Mouse (Mus musculus): ENCODE results near the gene Plpp3.

Plpp3 gene

DNA sequence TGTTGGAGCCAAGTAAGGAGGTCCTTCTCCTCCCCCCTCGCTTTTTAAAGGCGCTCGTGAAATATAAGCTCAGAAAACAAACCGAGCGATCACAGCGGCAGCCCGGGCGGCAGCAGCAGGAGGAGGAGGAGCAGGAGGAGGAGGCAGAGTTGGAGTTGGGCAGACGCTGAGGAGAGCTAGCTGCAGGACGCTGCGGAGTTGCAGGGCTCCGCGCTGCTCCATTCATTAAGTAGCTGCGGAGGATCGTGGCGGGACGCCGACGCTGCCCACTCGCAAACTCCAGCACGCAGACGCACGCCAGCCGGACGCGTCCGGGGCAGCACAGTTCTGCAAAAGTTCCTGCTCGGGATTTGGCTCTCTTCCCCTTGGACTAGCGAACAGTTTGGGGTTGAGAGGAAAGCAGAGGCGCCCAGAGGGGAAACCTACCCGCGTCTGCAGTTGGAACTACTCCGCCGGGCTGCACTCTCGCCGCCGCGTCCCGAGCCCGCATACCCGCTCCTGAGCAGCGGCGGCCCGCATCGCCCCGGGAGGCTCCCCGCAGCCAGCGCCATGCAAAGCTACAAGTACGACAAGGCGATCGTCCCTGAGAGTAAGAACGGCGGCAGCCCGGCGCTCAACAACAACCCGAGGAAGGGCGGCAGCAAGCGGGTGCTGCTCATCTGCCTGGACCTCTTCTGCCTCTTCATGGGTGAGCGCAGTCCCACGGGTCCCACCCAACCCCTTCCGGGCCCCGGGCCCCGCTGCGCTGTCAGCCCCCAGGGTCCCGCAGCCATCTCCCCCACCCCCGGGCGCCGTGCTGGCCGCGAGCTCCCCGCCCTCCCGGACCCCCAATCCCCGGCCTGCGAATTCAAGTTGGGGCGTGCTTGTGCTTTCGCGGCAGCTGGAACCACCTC lies at the start of gene Plpp3:
Gene Plpp3, plus strand, starts transcription at position 72 of the 893 bp plus-strand sequence.
- peak; percentile 74 to 76 for DNase-seq (ENCODE audit: low spot score in 2 of 2)

- DNase-seq (ENCODE audit: low spot score in 2 of 2), result peak in 1 of 2 experiments; percentile 30
Measured at GRCm38 (mm10) chr4:105107943-105108640, 49.1 kb upstream of the Plpp3 start.

GRCm38 (mm10) chr4:105108641-105109198 lies 48.4 kb upstream of the Plpp3 start:
- DNase-seq (ENCODE audit: low spot score in 2 of 2), result no peak

GRCm38 (mm10) chr4:105109199-105109989 lies 47.8 kb upstream of the Plpp3 start, which contains the start of gene Prkaa2:
Prkaa2 (minus strand) TSS chr4:105109890.
- DNase-seq (ENCODE audit: low spot score in 2 of 2), result peak; percentile 73 to 76

- peak; percentile 59 to 71 for DNase-seq (ENCODE audit: low spot score in 2 of 2)
Measured at GRCm38 (mm10) chr4:105109990-105110683, 47.0 kb upstream of the Plpp3 start.

- no peak for DNase-seq (ENCODE audit: low spot score in 2 of 2)
Measured at GRCm38 (mm10) chr4:105110684-105111035, 46.5 kb upstream of the Plpp3 start.

DNA sequence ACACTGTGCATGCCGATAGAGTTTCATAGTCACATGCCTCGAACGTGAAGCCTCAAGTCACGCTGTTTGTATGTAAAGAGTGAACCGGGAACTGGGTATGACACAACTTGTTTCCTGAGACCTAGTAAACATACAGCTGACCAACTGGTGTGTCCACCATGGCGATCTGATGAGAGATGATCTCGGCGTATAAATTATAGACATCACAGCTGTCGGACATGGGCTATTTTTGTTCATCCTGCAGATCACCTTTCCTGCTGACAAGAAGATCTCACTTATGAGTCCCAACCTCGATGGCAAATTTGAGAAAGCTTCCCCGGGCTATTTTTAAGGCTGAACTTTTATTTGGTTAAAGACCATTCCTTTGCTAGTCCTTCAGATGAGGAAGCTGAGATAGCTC lies 45.4 kb upstream of the Plpp3 start:
- DNase-seq (ENCODE audit: low spot score in 2 of 2), result no peak

GRCm38 (mm10) chr4:105113042-105113441 lies 44.1 kb upstream of the Plpp3 start:
- DNase-seq (ENCODE audit: low spot score in 2 of 2), result no peak

- DNase-seq (ENCODE audit: low spot score in 2 of 2), result no peak
Measured at GRCm38 (mm10) chr4:105113468-105113867, 43.7 kb upstream of the Plpp3 start.

DNA sequence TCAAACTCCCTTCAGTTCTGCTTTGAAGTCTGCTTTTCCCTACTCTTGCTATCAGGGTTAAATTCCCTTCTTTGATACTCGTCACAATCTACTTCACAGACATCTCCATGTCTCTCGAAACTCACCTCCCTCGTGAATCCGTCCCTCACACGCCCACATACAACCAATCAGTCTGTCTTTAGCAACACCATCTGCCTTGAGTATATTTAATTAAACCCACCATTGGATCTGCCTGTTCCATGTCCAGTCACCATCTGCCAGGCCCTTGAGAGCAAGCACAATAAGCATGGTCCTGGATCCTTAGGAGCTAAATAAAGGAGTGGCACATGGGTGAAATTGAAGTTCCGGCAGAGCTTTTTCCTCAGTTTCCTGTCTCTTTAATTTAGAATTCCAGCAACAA lies 36.1 kb upstream of the Plpp3 start:
- DNase-seq (ENCODE audit: low spot score in 2 of 2), result peak; percentile 41 to 45

GRCm38 (mm10) chr4:105122429-105122828 lies 34.7 kb upstream of the Plpp3 start:
- peak; percentile 60 to 64 for DNase-seq (ENCODE audit: low spot score in 2 of 2)

- no peak for DNase-seq (ENCODE audit: low spot score in 2 of 2)
Measured at GRCm38 (mm10) chr4:105129212-105129611, 27.9 kb upstream of the Plpp3 start.

- DNase-seq (ENCODE audit: low spot score in 2 of 2), result no peak
Measured at GRCm38 (mm10) chr4:105131756-105132314, 25.3 kb upstream of the Plpp3 start.

GRCm38 (mm10) chr4:105133350-105134050 lies 23.6 kb upstream of the Plpp3 start:
- no peak for DNase-seq (ENCODE audit: low spot score in 2 of 2)

DNA sequence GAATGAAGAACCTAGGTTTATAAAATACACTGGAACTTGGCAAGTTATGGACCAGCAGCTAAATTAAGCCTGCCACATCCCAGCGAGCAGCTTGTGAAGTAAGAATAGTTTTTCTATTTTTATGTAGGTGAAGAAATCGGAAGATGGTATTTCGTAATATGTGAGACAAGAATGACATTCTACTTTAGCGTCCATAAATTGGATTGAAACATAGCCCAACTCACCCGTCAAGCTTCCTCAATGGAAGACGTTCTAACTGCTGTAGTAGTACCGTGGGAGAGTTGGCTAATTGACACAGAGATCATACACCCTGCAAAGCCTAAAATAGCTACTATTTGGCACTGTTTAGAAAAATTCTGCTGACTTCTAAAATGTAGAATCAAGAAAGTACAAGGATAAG lies 7.7 kb upstream of the Plpp3 start:
- no peak for DNase-seq (ENCODE audit: low spot score in 2 of 2)

DNA sequence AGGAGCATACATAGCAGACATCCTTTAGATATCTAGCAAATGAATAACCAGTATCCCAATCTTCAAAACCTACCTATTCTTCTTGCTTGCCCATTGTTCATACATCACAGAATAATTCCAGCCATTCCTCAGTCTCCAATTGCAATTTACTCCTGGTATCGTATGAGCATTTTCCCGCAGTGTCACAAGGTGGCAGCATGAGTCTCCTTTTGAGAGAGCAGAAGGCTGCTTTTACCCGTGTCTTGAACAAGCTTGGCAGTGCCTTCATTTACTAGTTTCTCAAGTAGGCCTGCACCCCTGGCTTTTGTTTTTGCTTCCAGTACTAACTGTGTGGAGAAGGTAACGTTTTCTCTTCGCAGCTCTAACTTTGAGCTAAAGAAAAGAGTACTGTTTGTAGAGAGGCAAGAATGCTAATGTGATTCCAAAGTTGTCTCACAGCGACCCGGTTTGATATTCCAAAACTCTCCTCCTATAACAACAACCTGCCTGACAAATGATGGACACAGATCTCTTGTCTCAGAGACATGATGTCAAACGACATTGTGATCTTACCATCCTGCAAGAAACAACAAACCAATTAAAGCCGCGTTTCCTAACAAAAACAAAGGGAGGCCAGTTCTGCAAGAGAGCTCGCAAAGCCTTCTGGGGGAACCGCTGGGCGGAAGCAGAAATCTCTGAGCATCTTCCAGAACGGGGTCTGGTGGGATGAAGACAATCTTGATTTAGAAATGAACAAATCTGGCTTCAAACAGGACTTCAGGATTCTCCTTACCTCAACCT lies 5.0 kb upstream of the Plpp3 start:
- DNase-seq (ENCODE audit: low spot score in 2 of 2), result peak; percentile 89 to 90

GRCm38 (mm10) chr4:105153227-105153626 lies 3.9 kb upstream of the Plpp3 start:
- DNase-seq (ENCODE audit: low spot score in 2 of 2), result no peak

- DNase-seq (ENCODE audit: low spot score in 2 of 2), result no peak
Measured at GRCm38 (mm10) chr4:105156281-105156680, 866 bp upstream of the Plpp3 start.

GRCm38 (mm10) chr4:105156955-105157275 lies 232 bp upstream of the Plpp3 start:
- no peak for DNase-seq (ENCODE audit: low spot score in 2 of 2)

- DNase-seq (ENCODE audit: low spot score in 2 of 2), result peak; percentile 67 to 77
Measured at GRCm38 (mm10) chr4:105158169-105158555, 1.0 kb downstream of the Plpp3 start.

All from right cerebral cortex, adult 2 months (tissue).